Mouse (Mus musculus): ENCODE measurements around the gene Dlx1. TPM values are rescaled to one million over a fixed set of nuclear protein-coding genes. Genes with fewer than 3 reads are reported as not detected.

The Dlx1 gene
- polyA plus RNA-seq, 1 experiment from 2014 or later: 2.1 TPM

- ATAC-seq (replicated peaks; ENCODE audit: insufficient number of reproducible peaks, low FRiP score, low TSS enrichment): no peak
- H3K36me3 ChIP-seq (ENCODE audit: control insufficient read depth, insufficient read depth, low read length): no peaks in the 10 kb centered on the region
- H3K27ac ChIP-seq (ENCODE audit: low read depth, low read length): no peak overlapping the region
- H3K4me1 ChIP-seq (ENCODE audit: control insufficient read depth, insufficient read depth, low read length): peaks cover 19% of the 10 kb centered on the region
- no peak overlapping the region for H3K4me3 ChIP-seq (ENCODE audit: low read depth, low read length)
- H3K9me3 ChIP-seq (replicated peaks; ENCODE audit: control insufficient read depth, low read length): no peaks in the 10 kb centered on the region
- H3K27me3 ChIP-seq (ENCODE audit: control insufficient read depth, insufficient read depth, low read length): peaks cover 92% of the 10 kb centered on the region
- no peak overlapping the region for H3K9ac ChIP-seq (ENCODE audit: low read depth, low read length)
- no peak overlapping the region for H3K4me2 ChIP-seq
- 0% methylated on average over 8 of the region's 8 CpGs for WGBS (ENCODE audit: insufficient replicate concordance)
Observed at GRCm38 (mm10) chr2:71547829-71548228, 19.9 kb downstream of the Dlx1 start.

DNA sequence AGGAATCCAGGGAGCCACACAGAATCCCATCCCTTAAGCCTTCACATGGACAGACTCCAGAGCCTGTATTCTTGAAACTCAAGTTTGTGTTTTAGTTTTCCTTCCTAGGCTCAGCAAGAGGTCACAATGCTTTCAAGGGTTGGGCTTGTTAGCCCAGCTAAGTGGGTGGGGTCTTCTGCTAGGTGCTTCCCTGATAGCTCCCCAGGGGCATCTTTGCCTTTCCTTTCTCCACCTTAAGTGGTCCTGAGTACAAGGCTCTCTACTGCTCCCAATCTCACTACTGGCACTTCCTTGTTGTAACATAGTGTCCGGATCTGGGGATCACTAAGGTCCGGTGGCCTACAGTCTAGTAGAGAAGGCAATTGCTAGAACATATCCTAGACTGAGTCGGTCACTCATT is 22.4 kb downstream of the Dlx1 start:
- no peak for ATAC-seq (replicated peaks; ENCODE audit: insufficient number of reproducible peaks, low FRiP score, low TSS enrichment)
- H3K4me1 ChIP-seq (ENCODE audit: control insufficient read depth, insufficient read depth, low read length): peaks cover 16% of the 10 kb centered on the region
- H3K4me3 ChIP-seq (ENCODE audit: low read depth, low read length): no peak overlapping the region
- no peaks in the 10 kb centered on the region for H3K9me3 ChIP-seq (replicated peaks; ENCODE audit: control insufficient read depth, low read length)
- H3K36me3 ChIP-seq (ENCODE audit: control insufficient read depth, insufficient read depth, low read length): no peaks in the 10 kb centered on the region
- 24% methylated on average over 3 of the region's 3 CpGs for WGBS (ENCODE audit: insufficient replicate concordance)
- H3K27ac ChIP-seq (ENCODE audit: low read depth, low read length): no peak overlapping the region
- H3K27me3 ChIP-seq (ENCODE audit: control insufficient read depth, insufficient read depth, low read length): peaks cover 75% of the 10 kb centered on the region
- H3K4me2 ChIP-seq: no peak overlapping the region
- no peak overlapping the region for H3K9ac ChIP-seq (ENCODE audit: low read depth, low read length)

- no peak for ATAC-seq (replicated peaks; ENCODE audit: insufficient number of reproducible peaks, low FRiP score, low TSS enrichment)
- Histone ChIP-seq H3K27ac (ENCODE audit: low read depth, low read length) (no peak overlapping the region), H3K4me2 (peak overlapping the region; percentile 56), H3K27me3 (ENCODE audit: control insufficient read depth, insufficient read depth, low read length) (peaks cover 61% of the 10 kb centered on the region), H3K9me3 (replicated peaks; ENCODE audit: control insufficient read depth, low read length) (no peaks in the 10 kb centered on the region), H3K4me3 (ENCODE audit: low read depth, low read length) (peak overlapping the region; percentile 25; the same call in 1 of the 2 replicates), H3K4me1 (ENCODE audit: control insufficient read depth, insufficient read depth, low read length) (peaks cover 5% of the 10 kb centered on the region; the same call in 1 of the 2 replicates), H3K9ac (ENCODE audit: low read depth, low read length) (0 out of 2 replicates have a peak overlapping the region, but pooled peaks have one; percentile 16), H3K36me3 (ENCODE audit: control insufficient read depth, insufficient read depth, low read length) (no peaks in the 10 kb centered on the region)
- 2% methylated on average over 17 of the region's 18 CpGs for WGBS (ENCODE audit: insufficient replicate concordance)
Observed at GRCm38 (mm10) chr2:71551704-71552103, 23.8 kb downstream of the Dlx1 start.

- H3K9me3 ChIP-seq (replicated peaks; ENCODE audit: control insufficient read depth, low read length): peaks cover 5% of the 10 kb centered on the region
- peaks cover 5% of the 10 kb centered on the region; the same call in 1 of the 2 replicates for H3K4me1 ChIP-seq (ENCODE audit: control insufficient read depth, insufficient read depth, low read length)
- no peak overlapping the region for H3K4me3 ChIP-seq (ENCODE audit: low read depth, low read length)
- no peak overlapping the region for H3K4me2 ChIP-seq
- ATAC-seq (replicated peaks; ENCODE audit: insufficient number of reproducible peaks, low FRiP score, low TSS enrichment): no peak
- H3K36me3 ChIP-seq (ENCODE audit: control insufficient read depth, insufficient read depth, low read length): no peaks in the 10 kb centered on the region
- H3K9ac ChIP-seq (ENCODE audit: low read depth, low read length): no peak overlapping the region
- 57% methylated on average over 5 of the region's 5 CpGs for WGBS (ENCODE audit: insufficient replicate concordance)
- peaks cover 24% of the 10 kb centered on the region for H3K27me3 ChIP-seq (ENCODE audit: control insufficient read depth, insufficient read depth, low read length)
- H3K27ac ChIP-seq (ENCODE audit: low read depth, low read length): no peak overlapping the region
Observed at GRCm38 (mm10) chr2:71556071-71556470, 28.2 kb downstream of the Dlx1 start.

DNA sequence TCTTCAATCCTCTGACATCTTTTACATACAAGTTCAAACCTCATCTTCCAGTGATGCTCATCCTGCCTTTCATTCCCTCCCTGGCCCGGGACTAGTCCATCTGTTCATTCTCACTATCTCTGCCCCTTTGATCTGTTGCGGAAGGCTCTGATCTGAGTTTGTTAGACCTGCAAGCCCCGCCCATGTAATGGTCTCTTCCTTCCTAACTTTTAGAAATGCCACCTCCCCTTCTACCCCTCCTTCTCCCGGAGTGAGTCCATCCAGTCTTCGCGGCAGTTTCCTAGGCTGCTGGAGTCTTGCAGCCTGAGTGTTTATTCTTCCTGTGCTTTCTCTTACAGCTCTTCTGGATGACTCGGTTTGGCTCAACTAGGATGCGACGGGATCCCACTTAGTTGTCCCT is 38.6 kb downstream of the Dlx1 start:
- ATAC-seq (replicated peaks; ENCODE audit: insufficient number of reproducible peaks, low FRiP score, low TSS enrichment): no peak
- H3K36me3 ChIP-seq (ENCODE audit: control insufficient read depth, insufficient read depth, low read length): no peaks in the 10 kb centered on the region
- 65% methylated on average over 9 of the region's 9 CpGs for WGBS (ENCODE audit: insufficient replicate concordance)
- H3K9me3 ChIP-seq (replicated peaks; ENCODE audit: control insufficient read depth, low read length): no peaks in the 10 kb centered on the region
- H3K9ac ChIP-seq (ENCODE audit: low read depth, low read length): no peak overlapping the region
- H3K4me3 ChIP-seq (ENCODE audit: low read depth, low read length): no peak overlapping the region
- H3K4me1 ChIP-seq (ENCODE audit: control insufficient read depth, insufficient read depth, low read length): no peaks in the 10 kb centered on the region
- H3K4me2 ChIP-seq: no peak overlapping the region
- no peaks in the 10 kb centered on the region for H3K27me3 ChIP-seq (ENCODE audit: control insufficient read depth, insufficient read depth, low read length)
- H3K27ac ChIP-seq (ENCODE audit: low read depth, low read length): no peak overlapping the region

- Histone ChIP-seq H3K4me3 (ENCODE audit: low read depth, low read length) (no peak overlapping the region), H3K9me3 (replicated peaks; ENCODE audit: control insufficient read depth, low read length) (no peaks in the 10 kb centered on the region), H3K27me3 (ENCODE audit: control insufficient read depth, insufficient read depth, low read length) (no peaks in the 10 kb centered on the region), H3K36me3 (ENCODE audit: control insufficient read depth, insufficient read depth, low read length) (no peaks in the 10 kb centered on the region), H3K4me1 (ENCODE audit: control insufficient read depth, insufficient read depth, low read length) (no peaks in the 10 kb centered on the region), H3K27ac (ENCODE audit: low read depth, low read length) (no peak overlapping the region), H3K9ac (ENCODE audit: low read depth, low read length) (no peak overlapping the region), H3K4me2 (no peak overlapping the region)
- WGBS (ENCODE audit: insufficient replicate concordance): 44% methylated on average over 4 of the region's 4 CpGs
- ATAC-seq (replicated peaks; ENCODE audit: insufficient number of reproducible peaks, low FRiP score, low TSS enrichment): no peak
Observed at GRCm38 (mm10) chr2:71573736-71574135, 45.8 kb downstream of the Dlx1 start.

GRCm38 (mm10) chr2:71577059-71577458 is 49.1 kb downstream of the Dlx1 start:
- Histone ChIP-seq H3K27ac (ENCODE audit: low read depth, low read length) (no peak overlapping the region), H3K36me3 (ENCODE audit: control insufficient read depth, insufficient read depth, low read length) (no peaks in the 10 kb centered on the region), H3K4me2 (no peak overlapping the region), H3K9me3 (replicated peaks; ENCODE audit: control insufficient read depth, low read length) (no peaks in the 10 kb centered on the region), H3K4me1 (ENCODE audit: control insufficient read depth, insufficient read depth, low read length) (0 out of 2 replicates have a peak, but pooled peaks cover 3% of the 10 kb centered on the region), H3K4me3 (ENCODE audit: low read depth, low read length) (no peak overlapping the region), H3K9ac (ENCODE audit: low read depth, low read length) (no peak overlapping the region), H3K27me3 (ENCODE audit: control insufficient read depth, insufficient read depth, low read length) (no peaks in the 10 kb centered on the region)
- WGBS (ENCODE audit: insufficient replicate concordance): 82% methylated on average over 2 of the region's 2 CpGs
- ATAC-seq (replicated peaks; ENCODE audit: insufficient number of reproducible peaks, low FRiP score, low TSS enrichment): no peak

- 10% methylated on average over 50 of the region's 50 CpGs for WGBS (ENCODE audit: insufficient replicate concordance)
- Histone ChIP-seq H3K4me1 (ENCODE audit: control insufficient read depth, insufficient read depth, low read length) (peaks cover 6% of the 10 kb centered on the region; the same call in 1 of the 2 replicates), H3K27me3 (ENCODE audit: control insufficient read depth, insufficient read depth, low read length) (no peaks in the 10 kb centered on the region), H3K9ac (ENCODE audit: low read depth, low read length) (peak overlapping the region; percentile 70), H3K9me3 (replicated peaks; ENCODE audit: control insufficient read depth, low read length) (no peaks in the 10 kb centered on the region), H3K36me3 (ENCODE audit: control insufficient read depth, insufficient read depth, low read length) (no peaks in the 10 kb centered on the region), H3K4me2 (peak overlapping the region; percentile 73), H3K27ac (ENCODE audit: low read depth, low read length) (no peak overlapping the region), H3K4me3 (ENCODE audit: low read depth, low read length) (peak overlapping the region; percentile 55)
- ATAC-seq (replicated peaks; ENCODE audit: insufficient number of reproducible peaks, low FRiP score, low TSS enrichment): peak; percentile 63; the same call in 1 of the 2 replicates
Observed at GRCm38 (mm10) chr2:71580632-71581466, 52.9 kb downstream of the Dlx1 start.
